Mouse (Mus musculus): ENCODE measurements around the gene Tmf1.

Tmf1 gene

GRCm38 (mm10) chr6:97204252-97204869 is 25.4 kb upstream of the Tmf1 start:
- no peak for DNase-seq (ENCODE audit: low spot score in 2 of 2)

- DNase-seq (ENCODE audit: low spot score in 2 of 2): no peak
These were observed 23.6 kb upstream of the Tmf1 start for GRCm38 (mm10) chr6:97202477-97202876.

- DNase-seq (ENCODE audit: low spot score in 2 of 2): no peak
These were observed 21.5 kb upstream of the Tmf1 start for GRCm38 (mm10) chr6:97200437-97200836.

- no peak for DNase-seq (ENCODE audit: low spot score in 2 of 2)
These were observed 476 bp upstream of the Tmf1 start for GRCm38 (mm10) chr6:97179367-97179828.

GRCm38 (mm10) chr6:97175716-97176115 is 3.2 kb downstream of the Tmf1 start:
- DNase-seq (ENCODE audit: low spot score in 2 of 2): no peak

- no peak for DNase-seq (ENCODE audit: low spot score in 2 of 2)
These were observed 28.8 kb downstream of the Tmf1 start for GRCm38 (mm10) chr6:97150156-97150555.

- DNase-seq (ENCODE audit: low spot score in 2 of 2): no peak
These were observed 29.2 kb downstream of the Tmf1 start for GRCm38 (mm10) chr6:97149721-97150120.

- peak; percentile 73 to 74 for DNase-seq (ENCODE audit: low spot score in 2 of 2)
These were observed 30.3 kb downstream of the Tmf1 start, which contains the start of gene Eogt for GRCm38 (mm10) chr6:97148383-97149251. Gene Eogt (minus strand): TSS chr6:97149182.

GRCm38 (mm10) chr6:97147755-97148382 is 31.1 kb downstream of the Tmf1 start:
- DNase-seq (ENCODE audit: low spot score in 2 of 2): peak; percentile 41 to 70

GRCm38 (mm10) chr6:97145156-97145555 is 33.8 kb downstream of the Tmf1 start:
- peak in 1 of 2 experiments; percentile 42 for DNase-seq (ENCODE audit: low spot score in 2 of 2)

GRCm38 (mm10) chr6:97144359-97144758 is 34.6 kb downstream of the Tmf1 start:
- no peak for DNase-seq (ENCODE audit: low spot score in 2 of 2)

- no peak for DNase-seq (ENCODE audit: low spot score in 2 of 2)
These were observed 36.3 kb downstream of the Tmf1 start for GRCm38 (mm10) chr6:97142611-97143010.

GRCm38 (mm10) chr6:97141811-97142210 is 37.1 kb downstream of the Tmf1 start:
- DNase-seq (ENCODE audit: low spot score in 2 of 2): no peak

GRCm38 (mm10) chr6:97132707-97133303 is 46.1 kb downstream of the Tmf1 start:
- no peak for DNase-seq (ENCODE audit: low spot score in 2 of 2)

- DNase-seq (ENCODE audit: low spot score in 2 of 2): no peak
These were observed 47.1 kb downstream of the Tmf1 start for GRCm38 (mm10) chr6:97131808-97132207.

GRCm38 (mm10) chr6:97130979-97131378 is 47.9 kb downstream of the Tmf1 start:
- DNase-seq (ENCODE audit: low spot score in 2 of 2): no peak

GRCm38 (mm10) chr6:97124336-97125010 is 54.4 kb downstream of the Tmf1 start:
- DNase-seq (ENCODE audit: low spot score in 2 of 2): peak in 1 of 2 experiments; percentile 33

- no peak for DNase-seq (ENCODE audit: low spot score in 2 of 2)
These were observed 58.0 kb downstream of the Tmf1 start for GRCm38 (mm10) chr6:97120922-97121321.

- DNase-seq (ENCODE audit: low spot score in 2 of 2): peak in 1 of 2 experiments; percentile 23
These were observed 60.6 kb downstream of the Tmf1 start for GRCm38 (mm10) chr6:97118327-97118726.

GRCm38 (mm10) chr6:97116896-97117295 is 62.0 kb downstream of the Tmf1 start:
- no peak for DNase-seq (ENCODE audit: low spot score in 2 of 2)

- no peak for DNase-seq (ENCODE audit: low spot score in 2 of 2)
These were observed 64.1 kb downstream of the Tmf1 start for GRCm38 (mm10) chr6:97114821-97115220.
